Mouse (Mus musculus) liver, embryonic 12.5 days (tissue): Measurements from ENCODE around the gene Sh2b1. TPM values are rescaled to one million over a fixed set of nuclear protein-coding genes. Genes with fewer than 3 reads are reported as not detected.

ENCODE experiments used
- ATAC-seq: fragments of 200-750 bp; cut with Nextera tagmentation; 2 replicates; pipeline ENCODE4 v1.8.0; 2017; ENCODE audit warnings: moderate number of reproducible peaks, mild to moderate bottlenecking, moderate library complexity
- H3K27ac ChIP-seq: fragments of 300-500 bp; sonication (generic); 2 replicates; pipeline ENCODE4 v1.5.1; 2016; ENCODE audit warnings: mild to moderate bottlenecking
- H3K27me3 ChIP-seq: fragments of 300-500 bp; sonication (generic); replicated peaks from 2 replicates; pipeline ENCODE4 v1.6.1; 2016; ENCODE audit warnings: mild to moderate bottlenecking, moderate library complexity
- H3K36me3 ChIP-seq: fragments of 300-500 bp; sonication (generic); 2 replicates; pipeline ENCODE4 v1.6.1; 2016; ENCODE audit warnings: mild to moderate bottlenecking, moderate library complexity
- H3K4me1 ChIP-seq: fragments of 300-500 bp; sonication (generic); 2 replicates; pipeline ENCODE4 v1.6.1; 2016
- H3K4me2 ChIP-seq: fragments of 300-500 bp; sonication (generic); 2 replicates; pipeline ENCODE4 v1.6.1; 2016; ENCODE audit warnings: mild to moderate bottlenecking, moderate library complexity
- H3K4me3 ChIP-seq: fragments of 300-500 bp; sonication (generic); 2 replicates; pipeline ENCODE4 v1.5.1; 2016; ENCODE audit warnings: mild to moderate bottlenecking, moderate library complexity
- H3K9ac ChIP-seq: fragments of 300-500 bp; sonication (generic); 2 replicates; pipeline ENCODE4 v1.6.1; 2016; ENCODE audit warnings: mild to moderate bottlenecking, moderate library complexity
- H3K9me3 ChIP-seq: fragments of 300-500 bp; sonication (generic); replicated peaks from 2 replicates; pipeline ENCODE4 v1.6.1; 2016; ENCODE audit warnings: mild to moderate bottlenecking, moderate library complexity
- WGBS: fragments of 180-500 bp; shearing (Covaris S2); methylation state at CpG from one replicate; pipeline ENCODE4 v1.1.7; 2016; ENCODE audit not compliant: insufficient replicate concordance; 5-methylcytosine and 5-hydroxymethylcytosine counted together
- polyA plus RNA-seq: library from polyadenylated mRNA; unstranded; fragments of >200 nt; fragmentation: Nextera tagmentation; extraction: Ambion mirVana; gene quantifications from 2 replicates; pipeline ENCODE4 v1.2.1, GENCODE M21; 2016

Sh2b1 gene
- polyA plus RNA-seq, 1 experiment from 2014 or later: 17.0 TPM

- H3K27ac ChIP-seq: no peak overlapping the region
- H3K4me3 ChIP-seq: no peak overlapping the region
- H3K27me3 ChIP-seq: no peaks in the 10 kb centered on the region
- no peak for ATAC-seq
- no peaks in the 10 kb centered on the region for H3K9me3 ChIP-seq
- H3K36me3 ChIP-seq: peaks cover 16% of the 10 kb centered on the region
- no peak overlapping the region for H3K9ac ChIP-seq
- H3K4me1 ChIP-seq: no peaks in the 10 kb centered on the region
- 84% methylated on average over 18 of the region's 18 CpGs for WGBS
- H3K4me2 ChIP-seq: no peak overlapping the region
Observed at GRCm38 (mm10) chr7:126449991-126450390, 25.2 kb downstream of the Sh2b1 start.

DNA sequence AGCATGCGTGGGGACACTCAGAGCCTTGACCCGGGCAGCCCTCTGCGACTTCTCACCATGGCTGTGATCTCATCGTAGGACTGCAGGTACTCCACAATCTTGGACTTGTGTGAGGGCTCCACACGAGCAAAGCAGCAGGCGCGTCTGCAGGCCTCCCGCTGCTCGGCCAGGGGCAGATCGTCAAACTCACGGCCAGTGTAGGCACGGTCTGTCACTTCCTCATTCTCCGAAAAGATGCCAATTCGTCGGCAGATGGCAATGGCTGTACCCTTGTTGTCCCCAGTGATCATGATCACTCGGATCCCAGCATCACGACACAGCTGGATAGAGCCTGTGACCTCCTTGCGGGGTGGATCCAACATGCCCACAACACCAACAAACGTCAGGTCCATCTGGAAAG is 26.7 kb downstream of the Sh2b1 start:
- Histone ChIP-seq H3K9ac (no peak overlapping the region), H3K27ac (no peak overlapping the region), H3K4me2 (no peak overlapping the region), H3K4me3 (no peak overlapping the region), H3K4me1 (no peaks in the 10 kb centered on the region), H3K36me3 (peaks cover 27% of the 10 kb centered on the region), H3K9me3 (no peaks in the 10 kb centered on the region), H3K27me3 (no peaks in the 10 kb centered on the region)
- no peak for ATAC-seq
- WGBS: 79% methylated on average over 19 of the region's 19 CpGs

GRCm38 (mm10) chr7:126446217-126446616 is 29.0 kb downstream of the Sh2b1 start:
- H3K27ac ChIP-seq: no peak overlapping the region

DNA sequence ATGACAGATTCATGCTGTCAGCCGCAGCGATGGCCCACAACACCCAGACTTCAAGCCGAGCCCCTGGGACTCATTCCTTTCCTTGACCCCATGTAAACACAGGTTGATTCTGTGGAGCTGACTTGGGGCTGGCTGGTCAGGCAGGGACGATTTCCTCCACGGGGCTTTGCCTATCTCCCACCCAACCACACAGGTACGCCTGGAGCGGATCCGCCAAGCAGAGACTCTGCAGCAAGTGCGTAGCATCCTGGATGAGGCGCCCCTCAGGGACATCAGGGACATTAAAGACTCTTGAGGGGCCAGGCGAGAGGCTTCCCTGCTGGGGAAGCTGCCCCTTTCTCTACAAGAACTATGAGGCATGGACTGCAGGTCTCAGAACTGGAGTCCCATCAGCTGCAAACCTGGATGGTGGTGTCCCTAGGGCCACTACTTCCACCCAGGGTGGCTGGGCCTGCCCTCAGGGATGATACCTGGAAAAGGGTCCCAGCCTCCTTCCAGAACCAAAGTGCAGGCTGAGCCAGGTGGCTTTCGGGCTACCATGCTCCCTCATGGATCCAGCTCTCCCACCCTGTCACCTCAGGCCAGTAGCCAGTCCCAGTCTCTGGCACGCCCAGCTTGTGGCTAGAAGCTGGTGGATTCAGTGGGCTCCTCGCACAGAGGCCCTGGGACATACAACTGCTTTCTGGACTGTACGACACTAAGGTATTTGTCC is 30.0 kb downstream of the Sh2b1 start:
- Histone ChIP-seq H3K36me3 (peaks cover 34% of the 10 kb centered on the region), H3K27me3 (no peaks in the 10 kb centered on the region), H3K4me1 (no peaks in the 10 kb centered on the region), H3K4me2 (no peak overlapping the region), H3K9ac (no peak overlapping the region), H3K4me3 (no peak overlapping the region), H3K9me3 (no peaks in the 10 kb centered on the region), H3K27ac (no peak overlapping the region)
- 84% methylated on average over 15 of the region's 15 CpGs for WGBS
- ATAC-seq: no peak

More at GRCm38 (mm10) chr7:126446217-126446616, 29.0 kb downstream of the Sh2b1 start:
- 91% methylated on average over 21 of the region's 21 CpGs for WGBS
- Histone ChIP-seq H3K36me3 (peaks cover 34% of the 10 kb centered on the region), H3K4me2 (no peak overlapping the region), H3K27me3 (no peaks in the 10 kb centered on the region), H3K4me1 (no peaks in the 10 kb centered on the region), H3K9me3 (no peaks in the 10 kb centered on the region), H3K9ac (no peak overlapping the region), H3K4me3 (no peak overlapping the region)
- no peak for ATAC-seq

- Histone ChIP-seq H3K9me3 (no peaks in the 10 kb centered on the region), H3K4me1 (no peaks in the 10 kb centered on the region), H3K27ac (no peak overlapping the region), H3K4me2 (no peak overlapping the region), H3K36me3 (peaks cover 34% of the 10 kb centered on the region), H3K27me3 (no peaks in the 10 kb centered on the region), H3K4me3 (no peak overlapping the region), H3K9ac (no peak overlapping the region)
- 81% methylated on average over 9 of the region's 9 CpGs for WGBS
- ATAC-seq: no peak
Observed at GRCm38 (mm10) chr7:126444536-126444935, 30.7 kb downstream of the Sh2b1 start.

DNA sequence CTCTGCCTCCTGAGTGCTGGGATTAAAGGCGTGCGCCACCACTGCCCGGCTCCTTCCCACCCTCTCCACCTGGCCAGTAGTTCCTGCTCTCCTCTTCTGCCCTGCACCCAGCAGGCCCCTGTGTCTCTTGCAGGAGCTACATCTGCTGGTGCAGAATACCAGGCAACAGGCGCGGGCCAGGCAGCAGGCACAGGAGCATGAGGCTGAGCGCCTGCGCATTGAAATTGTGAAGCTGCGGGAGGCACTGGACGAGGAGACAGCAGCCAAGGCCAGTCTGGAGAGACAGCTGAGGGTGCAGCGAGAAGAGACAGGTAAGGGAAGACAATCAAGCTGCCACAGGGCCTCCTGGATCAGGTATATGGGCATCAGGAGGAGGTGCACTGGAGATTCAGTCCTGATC is 31.2 kb downstream of the Sh2b1 start:
- Histone ChIP-seq H3K27me3 (no peaks in the 10 kb centered on the region), H3K4me2 (no peak overlapping the region), H3K4me3 (no peak overlapping the region), H3K9me3 (no peaks in the 10 kb centered on the region), H3K4me1 (no peaks in the 10 kb centered on the region), H3K36me3 (peaks cover 34% of the 10 kb centered on the region), H3K9ac (no peak overlapping the region), H3K27ac (no peak overlapping the region)
- 89% methylated on average over 10 of the region's 10 CpGs for WGBS
- ATAC-seq: no peak

DNA sequence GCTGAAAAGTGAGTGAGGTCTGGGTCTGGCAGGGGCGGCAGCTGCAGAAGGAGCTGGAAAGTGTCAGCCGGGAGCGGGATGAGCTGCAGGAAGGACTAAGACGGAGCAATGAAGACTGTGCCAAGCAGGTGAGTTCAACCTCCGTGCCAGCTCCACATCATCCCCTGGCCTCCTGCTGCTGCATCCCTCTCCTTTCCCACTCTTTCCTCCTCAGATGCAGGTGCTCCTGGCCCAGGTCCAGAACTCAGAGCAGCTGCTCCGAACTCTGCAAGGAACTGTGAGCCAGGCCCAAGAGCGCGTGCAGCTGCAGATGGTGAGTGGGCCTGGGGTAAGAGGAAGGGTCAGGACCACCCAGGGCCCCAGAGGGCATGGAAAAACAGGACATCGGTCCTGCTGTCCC is 35.1 kb downstream of the Sh2b1 start:
- no peak overlapping the region for H3K27ac ChIP-seq
- no peaks in the 10 kb centered on the region for H3K27me3 ChIP-seq
- WGBS: 85% methylated on average over 9 of the region's 9 CpGs
- no peak overlapping the region for H3K4me3 ChIP-seq
- ATAC-seq: no peak
- peaks cover 24% of the 10 kb centered on the region for H3K36me3 ChIP-seq
- no peak overlapping the region for H3K9ac ChIP-seq
- no peak overlapping the region for H3K4me2 ChIP-seq
- H3K4me1 ChIP-seq: no peaks in the 10 kb centered on the region
- H3K9me3 ChIP-seq: no peaks in the 10 kb centered on the region

DNA sequence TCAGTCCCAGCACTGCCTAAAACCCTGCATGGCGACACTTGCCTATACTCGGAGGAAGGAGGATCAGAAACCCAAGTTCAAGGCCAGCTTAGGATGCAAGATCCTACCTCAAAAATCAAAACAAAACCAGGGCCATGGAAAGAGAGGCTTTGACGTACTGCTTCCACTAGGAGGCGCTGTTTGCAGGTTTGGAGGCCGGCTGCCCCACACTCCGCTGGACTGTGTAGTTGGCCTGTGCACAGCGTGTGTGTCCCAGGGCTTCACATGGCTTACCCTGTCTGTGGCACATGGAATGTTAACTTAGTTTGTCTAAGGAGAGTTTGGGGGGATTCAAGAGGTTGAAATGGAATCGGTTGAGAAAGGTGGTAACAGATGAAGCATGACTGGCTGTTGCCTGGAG is 38.4 kb downstream of the Sh2b1 start:
- Histone ChIP-seq H3K9ac (no peak overlapping the region), H3K4me3 (no peak overlapping the region), H3K9me3 (no peaks in the 10 kb centered on the region), H3K27ac (no peak overlapping the region), H3K27me3 (no peaks in the 10 kb centered on the region), H3K36me3 (peaks cover 22% of the 10 kb centered on the region), H3K4me2 (no peak overlapping the region), H3K4me1 (no peaks in the 10 kb centered on the region)
- WGBS: 25% methylated on average over 8 of the region's 8 CpGs
- peak; percentile 65 for ATAC-seq

GRCm38 (mm10) chr7:126435801-126436200 is 39.4 kb downstream of the Sh2b1 start:
- 73% methylated on average over 3 of the region's 3 CpGs for whole genome bisulfite sequencing
- H3K4me2 ChIP-seq: no peak overlapping the region

DNA sequence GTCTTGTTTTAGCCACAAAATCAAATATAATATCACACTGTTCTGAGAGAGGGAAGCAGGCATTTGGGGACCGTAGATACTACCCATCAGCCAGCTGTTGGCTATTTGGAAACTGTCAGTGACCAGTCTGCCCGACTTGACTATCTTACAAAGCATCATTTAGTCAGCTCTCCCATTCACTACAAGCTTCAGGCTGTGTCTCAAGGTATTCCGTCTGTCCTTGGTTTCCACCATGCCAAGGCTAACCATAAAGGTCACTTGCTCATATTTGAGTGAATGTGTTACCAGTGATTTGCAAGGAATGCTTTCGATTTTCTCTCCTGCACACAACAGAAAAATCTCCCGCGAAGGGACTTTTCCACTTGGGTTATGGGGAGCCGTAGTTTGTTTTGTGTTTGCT is 40.5 kb downstream of the Sh2b1 start:
- H3K27ac ChIP-seq: no peak overlapping the region
- peaks cover 9% of the 10 kb centered on the region for H3K4me1 ChIP-seq
- ATAC-seq: no peak
- H3K9me3 ChIP-seq: no peaks in the 10 kb centered on the region
- no peak overlapping the region for H3K4me2 ChIP-seq
- H3K4me3 ChIP-seq: no peak overlapping the region
- 76% methylated on average over 7 of the region's 7 CpGs for WGBS
- H3K36me3 ChIP-seq: peaks cover 23% of the 10 kb centered on the region
- no peak overlapping the region for H3K9ac ChIP-seq
- no peaks in the 10 kb centered on the region for H3K27me3 ChIP-seq

More at GRCm38 (mm10) chr7:126435801-126436200, 39.4 kb downstream of the Sh2b1 start:
- no peak overlapping the region for H3K9ac ChIP-seq
- H3K27ac ChIP-seq: no peak overlapping the region
- ATAC-seq: no peak
- peaks cover 4% of the 10 kb centered on the region; the same call in 1 of the 2 replicates for H3K4me1 ChIP-seq
- H3K36me3 ChIP-seq: peaks cover 20% of the 10 kb centered on the region
- no peaks in the 10 kb centered on the region for H3K9me3 ChIP-seq
- no peak overlapping the region for H3K4me3 ChIP-seq
- no peaks in the 10 kb centered on the region for H3K27me3 ChIP-seq

DNA sequence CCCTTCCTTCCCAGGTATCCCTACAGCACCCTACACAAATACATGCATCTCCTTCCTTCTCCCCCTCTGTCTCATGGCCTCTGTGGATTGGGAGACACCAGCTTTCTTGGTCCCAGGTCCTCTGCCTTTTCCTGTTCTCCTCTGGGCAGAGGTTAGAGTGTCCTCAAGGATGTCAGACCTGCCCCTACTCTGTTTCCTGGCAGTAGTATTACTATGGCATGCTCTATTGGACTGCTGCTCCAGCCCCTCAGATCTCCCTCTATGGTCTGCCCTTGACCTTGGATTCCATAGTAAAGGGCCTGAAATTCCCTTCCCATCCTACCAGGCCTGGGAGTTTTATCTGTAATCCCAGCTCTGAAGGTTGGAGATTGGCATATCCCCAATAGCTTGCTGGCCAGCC is 45.1 kb downstream of the Sh2b1 start:
- 0 out of 2 replicates have a peak, but pooled peaks cover 6% of the 10 kb centered on the region for H3K9me3 ChIP-seq
- ATAC-seq: no peak
- H3K4me3 ChIP-seq: no peak overlapping the region
- peaks cover 30% of the 10 kb centered on the region for H3K4me1 ChIP-seq
- peaks cover 18% of the 10 kb centered on the region for H3K36me3 ChIP-seq
- H3K27ac ChIP-seq: no peak overlapping the region
- H3K4me2 ChIP-seq: peak overlapping the region; percentile 99; the same call in 1 of the 2 replicates
- H3K9ac ChIP-seq: no peak overlapping the region
- no peaks in the 10 kb centered on the region for H3K27me3 ChIP-seq

GRCm38 (mm10) chr7:126429503-126429898 is 45.7 kb downstream of the Sh2b1 start:
- no peaks in the 10 kb centered on the region for H3K27me3 ChIP-seq
- H3K4me3 ChIP-seq: peak overlapping the region; percentile 76
- peak overlapping the region; percentile 99 for H3K4me2 ChIP-seq
- peaks cover 30% of the 10 kb centered on the region for H3K4me1 ChIP-seq
- peaks cover 16% of the 10 kb centered on the region for H3K36me3 ChIP-seq
- H3K9ac ChIP-seq: peak overlapping the region; percentile 77
- WGBS: 35% methylated on average over 15 of the region's 15 CpGs
- H3K9me3 ChIP-seq: 0 out of 2 replicates have a peak, but pooled peaks cover 6% of the 10 kb centered on the region
- no peak overlapping the region for H3K27ac ChIP-seq
- ATAC-seq: peak; percentile 9; the same call in 1 of the 2 replicates
